Mouse (Mus musculus) hindlimb bud, embryonic 11.5 days (tissue): ENCODE measurements around the gene Tspan9.

Source experiments
- DNase-seq: peaks from one replicate; pipeline ENCODE4 v3.0.0-alpha.2; 2012; ENCODE audit warnings: low read depth, low spot score; ENCODE audit errors: extremely low spot score

Tspan9 gene

GRCm38 (mm10) chr6:128021106-128021930 is 122.1 kb downstream of the Tspan9 start:
- DNase-seq = no peak

- DNase-seq = no peak
Measured at GRCm38 (mm10) chr6:128020521-128021057, 122.8 kb downstream of the Tspan9 start.

DNA sequence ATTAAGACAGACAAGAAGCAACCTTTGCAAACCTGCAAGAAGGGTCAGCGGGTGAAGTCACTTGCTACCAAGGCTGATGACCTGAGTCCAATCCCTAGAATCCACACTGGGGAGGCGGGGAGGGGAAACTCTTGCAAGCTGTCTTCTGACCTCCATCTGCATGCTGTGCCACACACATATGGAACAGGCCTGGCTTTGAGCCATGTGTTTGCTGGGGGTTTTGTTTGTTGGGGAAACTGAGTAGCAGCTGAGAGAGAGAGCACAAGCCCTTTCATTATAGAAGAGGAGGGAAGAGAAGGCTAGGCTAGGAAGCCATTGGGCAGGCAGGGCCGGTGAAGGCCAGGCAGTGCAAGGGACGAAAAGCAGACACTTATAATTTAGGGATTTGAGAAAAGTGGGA is 123.3 kb downstream of the Tspan9 start:
- no peak for DNase-seq

- DNase-seq = no peak
Measured at GRCm38 (mm10) chr6:128019119-128019518, 124.3 kb downstream of the Tspan9 start.

DNA sequence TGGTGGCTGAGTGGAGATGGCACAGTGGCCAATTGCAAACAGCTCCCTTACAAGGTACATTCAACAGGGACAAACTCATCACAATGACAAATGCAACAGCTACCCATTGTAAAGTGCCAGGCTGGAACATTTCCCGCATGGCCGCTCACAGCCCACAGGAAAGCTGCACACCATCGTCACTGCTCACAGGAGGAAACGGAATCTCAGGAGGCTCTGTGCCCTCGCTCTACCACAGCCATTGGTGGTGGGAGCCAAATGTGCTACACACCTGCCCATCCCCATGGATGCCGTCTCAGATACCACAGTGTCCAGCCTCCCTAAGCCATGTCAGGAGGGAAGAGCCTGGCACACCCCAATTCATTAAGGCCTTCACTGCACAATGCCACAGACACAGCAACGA is 128.1 kb downstream of the Tspan9 start:
- no peak for DNase-seq

GRCm38 (mm10) chr6:128011781-128012180 is 131.6 kb downstream of the Tspan9 start:
- no peak for DNase-seq

GRCm38 (mm10) chr6:128011071-128011477 is 132.3 kb downstream of the Tspan9 start:
- DNase-seq = no peak

DNA sequence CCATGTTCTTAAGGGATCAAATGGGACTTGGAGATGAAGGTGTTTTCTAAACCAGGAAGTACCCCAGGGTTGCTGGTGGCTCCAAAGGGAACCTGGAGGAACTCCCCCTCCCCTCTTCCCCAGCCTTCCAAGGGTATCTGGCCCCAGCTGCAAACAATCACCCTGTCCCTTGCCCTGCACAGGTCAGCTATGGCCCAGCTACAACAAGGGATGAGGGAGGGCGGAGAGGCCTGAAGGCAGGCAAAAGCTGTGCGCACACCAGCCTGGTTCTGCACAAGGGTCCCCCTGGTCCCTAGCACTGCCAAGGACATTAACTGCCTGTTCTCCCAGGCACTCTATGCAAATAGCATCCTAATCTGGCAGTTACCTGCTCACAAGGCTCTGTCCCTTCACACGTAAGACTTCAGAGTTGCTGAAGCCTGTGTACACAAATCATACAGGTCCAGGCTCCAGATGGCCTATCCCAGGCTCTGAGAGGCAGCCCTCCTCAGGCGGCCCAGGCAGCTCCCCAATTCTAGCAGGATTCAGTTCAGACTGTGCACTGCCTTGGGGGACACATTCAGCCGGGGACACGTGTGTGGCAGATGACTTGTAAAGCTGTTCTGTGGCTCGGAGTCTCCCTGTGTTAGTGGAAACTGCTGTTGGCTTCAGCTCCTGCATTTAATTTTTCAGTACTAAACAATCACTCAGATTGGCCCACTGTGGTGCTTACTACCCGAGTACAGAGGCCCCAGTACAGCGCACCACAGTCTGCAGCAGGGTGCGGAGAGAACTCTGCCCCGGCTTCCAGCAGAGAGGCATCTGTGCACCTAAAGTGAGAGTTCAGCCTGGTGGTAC is 133.0 kb downstream of the Tspan9 start:
- DNase-seq = no peak

GRCm38 (mm10) chr6:128007982-128008562 is 135.3 kb downstream of the Tspan9 start:
- no peak for DNase-seq

DNA sequence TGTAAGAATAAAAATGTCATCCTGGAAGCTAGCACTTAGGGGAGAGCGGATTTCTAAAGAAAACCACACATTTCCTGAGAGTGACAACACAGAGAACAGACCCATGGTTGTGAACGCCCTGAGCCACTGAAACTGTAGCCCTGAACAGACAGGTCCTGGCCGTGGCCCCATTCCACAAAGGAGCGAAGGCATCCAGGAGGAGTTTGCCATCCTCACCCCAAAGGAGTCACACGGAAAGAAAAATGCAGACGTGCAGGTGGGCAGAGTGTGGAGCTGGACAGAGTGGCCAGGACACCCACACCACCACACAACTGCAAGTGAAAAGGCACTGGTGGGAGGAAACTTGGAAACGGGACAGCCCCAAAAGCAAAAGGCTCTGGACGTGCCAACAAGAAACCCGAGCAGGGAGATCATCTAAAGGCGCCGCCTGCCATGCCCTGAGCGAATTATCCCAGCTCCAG is 136.1 kb downstream of the Tspan9 start:
- DNase-seq = no peak

DNA sequence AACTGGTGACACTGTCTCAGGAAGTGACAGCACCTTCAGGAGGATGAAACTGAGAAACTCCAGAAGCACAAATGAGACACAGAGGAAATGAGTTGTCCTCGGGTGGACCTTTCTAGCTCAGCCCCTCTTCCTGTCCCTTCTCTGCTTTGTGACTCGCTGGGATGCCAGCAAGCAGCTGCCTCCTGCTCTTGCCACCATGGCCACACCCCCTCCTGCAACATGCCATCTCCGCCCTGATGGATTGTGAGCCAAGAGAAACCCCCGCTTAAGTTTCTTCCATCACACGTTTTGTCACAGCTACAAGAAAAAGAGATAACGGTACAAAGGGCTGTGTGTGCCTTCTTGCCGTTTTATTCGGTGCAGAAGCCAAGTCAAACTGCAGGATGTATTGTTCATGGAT is 137.2 kb downstream of the Tspan9 start:
- no peak for DNase-seq

- no peak for DNase-seq
Measured at GRCm38 (mm10) chr6:128004544-128004943, 138.8 kb downstream of the Tspan9 start.

GRCm38 (mm10) chr6:128003542-128003941 is 139.9 kb downstream of the Tspan9 start:
- DNase-seq = no peak

DNA sequence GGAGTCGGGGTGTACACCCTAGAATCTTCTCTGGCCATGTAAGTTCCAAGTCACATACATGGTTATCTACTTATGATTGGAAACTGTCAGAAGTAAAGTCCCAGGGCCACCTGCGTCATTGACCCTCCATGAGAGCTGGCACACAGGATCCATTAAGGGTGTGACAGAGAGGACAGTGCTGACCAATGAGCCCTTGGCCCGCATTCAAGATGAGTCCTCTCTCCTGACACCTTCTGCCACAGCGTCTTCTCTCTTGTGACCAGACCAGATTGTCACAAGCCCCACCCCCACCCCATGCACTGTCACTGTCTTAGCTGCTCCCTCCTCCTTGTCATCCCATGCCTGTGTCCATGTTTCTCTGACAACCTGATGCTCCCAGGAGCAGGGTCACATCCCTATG is 140.7 kb downstream of the Tspan9 start:
- DNase-seq = no peak

DNA sequence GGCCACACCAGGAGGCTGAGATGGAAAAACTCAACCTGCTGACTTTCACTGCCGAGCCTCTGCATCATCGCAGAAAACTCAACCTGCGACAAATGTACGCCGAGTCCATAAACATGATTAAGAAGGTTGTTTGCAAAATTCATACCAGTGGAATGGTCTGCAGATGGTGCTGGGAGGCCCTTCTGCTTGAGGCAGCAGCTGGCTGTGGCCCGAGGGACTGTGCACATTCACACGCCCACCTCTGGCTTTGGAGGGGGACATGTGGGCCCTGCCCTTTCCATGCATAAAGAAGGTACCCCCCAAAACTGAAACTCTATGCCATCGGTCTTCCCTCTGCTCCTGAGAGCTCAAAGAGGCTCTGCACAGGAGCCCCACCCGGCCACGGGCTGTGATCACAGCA is 141.3 kb downstream of the Tspan9 start:
- DNase-seq = no peak

DNA sequence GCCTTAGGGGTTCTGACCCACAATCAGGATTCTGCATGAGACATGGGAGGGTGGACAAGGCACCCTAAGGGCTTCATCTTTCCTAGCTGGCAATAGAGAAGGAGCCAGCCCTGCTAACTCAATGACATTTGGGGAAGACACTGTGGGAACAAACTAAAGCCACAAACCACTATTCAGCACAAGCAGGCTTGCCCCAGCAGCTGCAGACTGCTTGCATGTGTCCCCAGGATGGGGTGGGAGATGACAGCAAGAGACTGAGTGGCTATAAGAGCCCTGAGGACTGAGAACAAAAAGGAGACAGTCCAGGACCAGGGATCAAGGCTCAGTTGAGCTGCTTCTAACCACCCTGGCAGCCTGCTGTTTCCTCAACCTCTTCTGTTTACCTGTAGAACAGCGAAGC is 141.8 kb downstream of the Tspan9 start:
- no peak for DNase-seq

DNA sequence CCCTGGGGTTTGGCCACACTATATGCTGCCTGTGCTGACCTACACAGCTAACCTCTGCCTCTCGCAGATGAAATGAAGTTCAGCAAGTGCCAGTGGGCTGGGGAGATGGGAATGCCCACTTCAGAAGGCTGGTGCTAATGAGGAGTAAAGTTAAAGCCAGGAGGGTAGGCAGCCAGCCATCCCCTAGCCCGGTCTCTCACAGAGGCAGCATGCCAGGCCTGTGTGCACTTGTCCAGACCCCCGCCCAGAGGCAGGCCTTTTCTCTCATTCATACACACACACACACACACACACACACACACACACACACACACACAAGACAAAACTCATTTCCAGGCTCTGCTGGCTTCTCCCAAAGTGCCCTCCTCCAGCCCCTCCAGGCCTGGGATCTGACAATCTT is 142.6 kb downstream of the Tspan9 start:
- no peak for DNase-seq

GRCm38 (mm10) chr6:127999118-127999517 is 144.3 kb downstream of the Tspan9 start:
- no peak for DNase-seq

- DNase-seq = no peak
Measured at GRCm38 (mm10) chr6:127996928-127997327, 146.5 kb downstream of the Tspan9 start.

- DNase-seq = no peak
Measured at GRCm38 (mm10) chr6:127992993-127993392, 150.4 kb downstream of the Tspan9 start.

- DNase-seq = no peak
Measured at GRCm38 (mm10) chr6:127991509-127992176, 151.8 kb downstream of the Tspan9 start.
